Mouse (Mus musculus): ENCODE measurements around the gene Mocs2. TPM values are rescaled to one million over a fixed set of nuclear protein-coding genes. Genes with fewer than 3 reads are reported as not detected.

Mocs2 gene
- polyA plus RNA-seq, 1 experiment = 0.11 TPM

DNA sequence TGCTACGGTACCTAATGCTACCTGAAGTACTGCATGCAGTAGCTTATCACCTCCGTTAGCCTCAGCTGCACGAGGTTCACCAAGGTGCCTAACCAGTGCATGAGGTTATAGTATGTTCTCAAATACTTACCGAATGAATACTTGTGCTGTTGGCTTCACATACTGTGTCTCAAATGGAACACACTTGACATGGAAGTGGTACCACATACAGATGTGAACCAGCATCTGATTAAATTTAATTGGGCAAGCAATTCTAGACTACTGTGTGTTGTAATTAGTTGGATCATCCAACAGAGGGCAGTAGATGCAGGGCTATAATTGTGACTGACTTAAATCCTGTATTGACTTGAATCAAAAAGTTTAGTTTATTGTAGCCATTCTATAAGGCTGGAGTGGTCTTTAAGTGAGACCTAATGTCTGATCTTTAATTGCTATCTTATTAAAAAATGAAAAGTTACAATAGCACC is 13.4 kb downstream of the Mocs2 start:
- peaks cover 36% of the 10 kb centered on the region for H3K36me3 ChIP-seq (ENCODE audit: control insufficient read depth)
- H3K27me3 ChIP-seq (ENCODE audit: control insufficient read depth) = no peaks in the 10 kb centered on the region
- TF ChIP-seq TAL1 (IDR thresholded peaks at IDR 0.05; ENCODE audit: low read length) = no peak
- no peak for TF ChIP-seq GATA1 (IDR thresholded peaks at IDR 0.05; ENCODE audit: low read length)
- H3K4me3 ChIP-seq (replicated peaks) = no peak overlapping the region
- H3K9me3 ChIP-seq (ENCODE audit: control insufficient read depth, low read length) = peaks cover 3% of the 10 kb centered on the region; the same call in 1 of the 2 replicates
- H3K4me1 ChIP-seq (ENCODE audit: control insufficient read depth) = no peaks in the 10 kb centered on the region

DNA sequence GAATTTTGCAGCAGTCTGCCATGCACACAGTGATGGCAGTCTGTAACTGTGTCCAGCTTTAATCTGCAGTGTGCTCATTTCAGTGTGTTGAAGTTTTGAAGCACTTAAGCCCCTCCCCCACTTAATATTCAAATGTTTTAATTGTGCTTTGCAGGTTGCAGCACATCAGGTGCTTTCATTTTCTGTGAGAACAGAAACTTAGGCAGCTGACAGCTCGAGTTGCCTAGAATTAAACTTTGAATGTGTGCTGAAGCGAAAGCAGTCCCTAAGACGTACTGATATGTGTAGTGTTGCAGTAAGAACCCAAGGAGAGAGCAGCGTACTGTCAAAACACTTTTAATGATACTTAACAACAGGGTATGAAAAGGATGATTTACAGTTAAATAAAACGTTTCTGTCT is 14.7 kb downstream of the Mocs2 start:
- Histone ChIP-seq H3K36me3 (ENCODE audit: control insufficient read depth) (peaks cover 23% of the 10 kb centered on the region), H3K4me3 (replicated peaks) (no peak overlapping the region), H3K9me3 (ENCODE audit: control insufficient read depth, low read length) (peaks cover 3% of the 10 kb centered on the region; the same call in 1 of the 2 replicates), H3K4me1 (ENCODE audit: control insufficient read depth) (no peaks in the 10 kb centered on the region), H3K27me3 (ENCODE audit: control insufficient read depth) (no peaks in the 10 kb centered on the region)
- TF ChIP-seq TAL1 (IDR thresholded peaks at IDR 0.05; ENCODE audit: low read length) (no peak), GATA1 (IDR thresholded peaks at IDR 0.05; ENCODE audit: low read length) (no peak)

DNA sequence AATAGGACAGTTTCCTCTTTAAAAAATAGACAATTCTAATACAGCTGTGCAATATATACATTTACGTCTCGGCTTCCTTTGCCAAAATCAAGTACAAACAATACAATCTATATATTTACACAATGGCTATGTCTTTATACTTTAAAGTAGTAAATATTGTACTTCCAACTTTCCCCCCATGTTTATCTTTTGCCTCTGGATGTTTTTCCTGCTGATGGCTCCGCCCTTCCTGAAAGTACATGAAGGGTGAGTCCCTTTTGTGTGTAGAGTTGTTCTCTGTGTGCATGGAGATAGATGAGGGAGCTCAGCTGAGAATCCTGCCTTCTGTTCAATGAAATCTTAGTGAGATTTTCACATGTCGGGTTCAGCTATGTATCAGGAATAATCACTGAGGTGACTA is 15.3 kb downstream of the Mocs2 start:
- Histone ChIP-seq H3K4me3 (replicated peaks) (no peak overlapping the region), H3K9me3 (ENCODE audit: control insufficient read depth, low read length) (peaks cover under 1% of the 10 kb centered on the region; the same call in 1 of the 2 replicates), H3K4me1 (ENCODE audit: control insufficient read depth) (no peaks in the 10 kb centered on the region), H3K36me3 (ENCODE audit: control insufficient read depth) (peaks cover 17% of the 10 kb centered on the region), H3K27me3 (ENCODE audit: control insufficient read depth) (no peaks in the 10 kb centered on the region)
- TF ChIP-seq GATA1 (IDR thresholded peaks at IDR 0.05; ENCODE audit: low read length) (no peak), TAL1 (IDR thresholded peaks at IDR 0.05; ENCODE audit: low read length) (no peak)

GRCm38 (mm10) chr13:114834580-114834979 is 16.5 kb downstream of the Mocs2 start:
- no peaks in the 10 kb centered on the region for H3K27me3 ChIP-seq (ENCODE audit: control insufficient read depth)
- no peaks in the 10 kb centered on the region for H3K9me3 ChIP-seq (ENCODE audit: control insufficient read depth, low read length)
- H3K4me3 ChIP-seq (replicated peaks) = no peak overlapping the region
- H3K4me1 ChIP-seq (ENCODE audit: control insufficient read depth) = no peaks in the 10 kb centered on the region
- peaks cover 13% of the 10 kb centered on the region for H3K36me3 ChIP-seq (ENCODE audit: control insufficient read depth)
- TF ChIP-seq TAL1 (IDR thresholded peaks at IDR 0.05; ENCODE audit: low read length) (no peak), GATA1 (IDR thresholded peaks at IDR 0.05; ENCODE audit: low read length) (no peak)

DNA sequence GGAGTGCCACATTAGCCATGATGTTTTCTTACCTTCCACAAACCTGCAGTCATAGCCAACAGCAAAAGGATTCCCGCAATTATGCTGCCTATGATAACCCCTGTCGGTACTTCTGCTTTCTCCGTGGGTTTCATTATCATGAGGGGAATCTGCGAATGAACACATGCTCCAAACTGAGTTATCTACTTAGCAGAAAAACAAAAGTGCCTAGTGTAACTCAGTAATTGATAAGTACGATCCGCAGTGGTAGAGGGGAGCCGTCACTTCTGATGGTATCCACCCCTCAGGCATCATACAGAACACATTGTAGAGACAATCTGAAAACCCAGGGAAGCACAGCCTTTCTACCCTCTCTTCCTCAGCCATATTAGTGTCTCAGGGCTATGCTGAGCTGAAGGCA is 19.0 kb downstream of the Mocs2 start:
- Histone ChIP-seq H3K9me3 (ENCODE audit: control insufficient read depth, low read length) (no peaks in the 10 kb centered on the region), H3K36me3 (ENCODE audit: control insufficient read depth) (no peaks in the 10 kb centered on the region), H3K4me1 (ENCODE audit: control insufficient read depth) (no peaks in the 10 kb centered on the region), H3K27me3 (ENCODE audit: control insufficient read depth) (no peaks in the 10 kb centered on the region), H3K4me3 (replicated peaks) (no peak overlapping the region)
- TF ChIP-seq GATA1 (IDR thresholded peaks at IDR 0.05; ENCODE audit: low read length) (no peak), TAL1 (IDR thresholded peaks at IDR 0.05; ENCODE audit: low read length) (no peak)

GRCm38 (mm10) chr13:114838535-114838990 is 20.5 kb downstream of the Mocs2 start:
- Histone ChIP-seq H3K4me1 (ENCODE audit: control insufficient read depth) (no peaks in the 10 kb centered on the region), H3K9me3 (ENCODE audit: control insufficient read depth, low read length) (no peaks in the 10 kb centered on the region), H3K4me3 (replicated peaks) (no peak overlapping the region), H3K36me3 (ENCODE audit: control insufficient read depth) (no peaks in the 10 kb centered on the region), H3K27me3 (ENCODE audit: control insufficient read depth) (no peaks in the 10 kb centered on the region)
- TF ChIP-seq TAL1 (IDR thresholded peaks at IDR 0.05; ENCODE audit: low read length) = no peak
- TF ChIP-seq GATA1 (IDR thresholded peaks at IDR 0.05; ENCODE audit: low read length) = no peak

- H3K27me3 ChIP-seq (ENCODE audit: control insufficient read depth) = no peaks in the 10 kb centered on the region
- TF ChIP-seq GATA1 (IDR thresholded peaks at IDR 0.05; ENCODE audit: low read length) (no peak), TAL1 (IDR thresholded peaks at IDR 0.05; ENCODE audit: low read length) (no peak)
- H3K9me3 ChIP-seq (ENCODE audit: control insufficient read depth, low read length) = no peaks in the 10 kb centered on the region
- no peaks in the 10 kb centered on the region for H3K4me1 ChIP-seq (ENCODE audit: control insufficient read depth)
- H3K36me3 ChIP-seq (ENCODE audit: control insufficient read depth) = no peaks in the 10 kb centered on the region
- no peak overlapping the region for H3K4me3 ChIP-seq (replicated peaks)
Observed at GRCm38 (mm10) chr13:114839098-114839497, 21.1 kb downstream of the Mocs2 start.

DNA sequence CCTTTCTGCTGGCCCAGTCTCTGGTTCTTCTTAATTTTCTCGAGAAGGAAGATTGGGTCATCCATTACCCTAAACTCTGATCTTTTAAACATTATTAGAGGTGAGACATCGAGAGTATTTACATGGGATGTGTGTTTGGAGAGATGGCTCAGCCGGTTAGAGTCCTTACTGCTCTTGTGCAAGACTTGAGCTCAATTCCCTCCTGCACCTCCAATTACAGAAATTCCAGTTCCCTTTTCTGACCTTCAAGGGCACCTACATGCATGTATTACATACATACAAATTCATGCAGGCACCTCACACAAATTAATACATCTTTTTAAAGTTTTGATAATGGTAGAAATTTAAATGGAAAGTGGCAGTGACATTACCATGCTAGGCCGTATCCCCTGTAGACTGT is 22.5 kb downstream of the Mocs2 start:
- no peaks in the 10 kb centered on the region for H3K4me1 ChIP-seq (ENCODE audit: control insufficient read depth)
- H3K36me3 ChIP-seq (ENCODE audit: control insufficient read depth) = no peaks in the 10 kb centered on the region
- no peaks in the 10 kb centered on the region for H3K9me3 ChIP-seq (ENCODE audit: control insufficient read depth, low read length)
- TF ChIP-seq GATA1 (IDR thresholded peaks at IDR 0.05; ENCODE audit: low read length) = no peak
- TF ChIP-seq TAL1 (IDR thresholded peaks at IDR 0.05; ENCODE audit: low read length) = no peak
- no peaks in the 10 kb centered on the region for H3K27me3 ChIP-seq (ENCODE audit: control insufficient read depth)
- H3K4me3 ChIP-seq (replicated peaks) = no peak overlapping the region

GRCm38 (mm10) chr13:114843318-114843717 is 25.3 kb downstream of the Mocs2 start:
- Histone ChIP-seq H3K36me3 (ENCODE audit: control insufficient read depth) (no peaks in the 10 kb centered on the region), H3K4me1 (ENCODE audit: control insufficient read depth) (no peaks in the 10 kb centered on the region), H3K9me3 (ENCODE audit: control insufficient read depth, low read length) (no peaks in the 10 kb centered on the region), H3K27me3 (ENCODE audit: control insufficient read depth) (no peaks in the 10 kb centered on the region), H3K4me3 (replicated peaks) (no peak overlapping the region)
- no peak for TF ChIP-seq GATA1 (IDR thresholded peaks at IDR 0.05; ENCODE audit: low read length)
- TF ChIP-seq TAL1 (IDR thresholded peaks at IDR 0.05; ENCODE audit: low read length) = no peak

DNA sequence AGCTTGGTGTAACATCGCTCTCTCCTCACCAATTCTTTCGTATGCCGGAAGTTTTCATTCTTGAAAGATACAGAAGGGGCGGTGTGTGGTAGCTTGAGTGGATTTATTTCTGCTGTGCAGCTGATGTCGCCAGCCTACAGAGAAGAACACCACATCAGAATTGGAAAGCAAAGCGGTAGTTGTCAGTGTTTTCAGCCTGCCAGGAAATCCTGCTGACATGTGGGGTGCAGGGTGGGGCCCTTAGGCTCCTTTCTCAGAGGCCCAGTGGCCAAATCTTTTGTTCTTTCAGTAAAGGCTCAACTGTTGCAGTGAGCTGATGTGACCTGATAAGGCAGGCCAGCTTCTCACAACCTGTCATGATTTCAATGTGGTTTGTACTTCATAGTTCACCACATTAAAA is 27.8 kb downstream of the Mocs2 start:
- Histone ChIP-seq H3K9me3 (ENCODE audit: control insufficient read depth, low read length) (no peaks in the 10 kb centered on the region), H3K4me3 (replicated peaks) (no peak overlapping the region), H3K36me3 (ENCODE audit: control insufficient read depth) (no peaks in the 10 kb centered on the region), H3K4me1 (ENCODE audit: control insufficient read depth) (no peaks in the 10 kb centered on the region), H3K27me3 (ENCODE audit: control insufficient read depth) (no peaks in the 10 kb centered on the region)
- no peak for TF ChIP-seq GATA1 (IDR thresholded peaks at IDR 0.05; ENCODE audit: low read length)
- TF ChIP-seq TAL1 (IDR thresholded peaks at IDR 0.05; ENCODE audit: low read length) = no peak

Measured in erythroblast, embryonic 14.5 days (primary cell).